Mouse (Mus musculus): ENCODE results near the gene BC035044. TPM values are rescaled to one million over a fixed set of nuclear protein-coding genes. Genes with fewer than 3 reads are reported as not detected.

The BC035044 gene
- polyA plus RNA-seq, 1 experiment from 2014 or later = 1.9 TPM

DNA sequence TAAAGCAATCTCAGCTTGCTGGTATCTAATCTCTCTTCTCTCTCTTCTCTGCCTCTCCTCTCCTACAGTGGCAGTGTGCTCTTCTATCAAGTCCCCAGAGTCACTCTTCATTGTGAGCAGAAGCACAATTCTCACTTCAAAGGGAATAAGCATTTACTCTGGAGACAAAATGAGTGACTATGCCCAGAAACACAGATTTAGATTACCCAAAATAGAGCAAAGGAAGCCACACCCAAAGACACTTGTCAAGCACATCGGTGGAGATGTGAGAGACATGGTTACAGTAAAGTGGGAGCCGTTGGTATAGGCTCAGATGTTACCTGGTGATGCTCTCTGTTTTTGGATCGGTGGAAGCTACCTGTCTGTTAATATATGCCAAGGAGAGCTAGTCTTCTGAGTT is 38.2 kb downstream of the BC035044 start:
- Histone ChIP-seq H3K27me3 (replicated peaks; ENCODE audit: control insufficient read depth, insufficient read depth, low read length) (no peaks in the 10 kb centered on the region), H3K4me2 (ENCODE audit: low read depth, low read length) (no peak overlapping the region), H3K4me3 (ENCODE audit: low read length) (no peak overlapping the region), H3K36me3 (ENCODE audit: control insufficient read depth, insufficient read depth, low read length) (no peaks in the 10 kb centered on the region), H3K9ac (ENCODE audit: low read depth, low read length) (no peak overlapping the region), H3K9me3 (ENCODE audit: control insufficient read depth, low read length) (no peaks in the 10 kb centered on the region), H3K27ac (ENCODE audit: low read length) (no peak overlapping the region), H3K4me1 (ENCODE audit: control insufficient read depth, insufficient read depth, low read length) (no peaks in the 10 kb centered on the region)
- ATAC-seq = no peak
- WGBS = 74% methylated on average over 3 of the region's 3 CpGs

DNA sequence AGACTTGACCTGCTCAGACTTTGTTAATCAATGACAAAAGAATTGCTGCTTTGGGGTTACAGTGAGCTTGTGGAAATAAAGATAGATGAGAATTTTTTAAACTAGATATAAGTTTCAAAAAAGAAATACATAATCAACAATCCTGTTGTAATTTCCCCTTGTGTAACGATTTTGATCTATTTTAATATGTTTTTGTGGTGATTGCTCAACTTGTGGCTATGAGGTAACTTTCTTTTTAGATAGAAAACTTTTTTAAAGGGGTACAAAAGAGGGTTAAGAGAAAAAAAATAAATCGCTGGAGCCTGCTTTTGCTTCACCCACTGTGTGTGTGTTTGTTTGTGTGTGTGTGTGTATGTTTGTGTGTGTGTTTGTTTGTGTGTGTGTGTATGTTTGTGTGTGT is 39.8 kb downstream of the BC035044 start:
- Histone ChIP-seq H3K9me3 (ENCODE audit: control insufficient read depth, low read length) (no peaks in the 10 kb centered on the region), H3K27ac (ENCODE audit: low read length) (no peak overlapping the region), H3K27me3 (replicated peaks; ENCODE audit: control insufficient read depth, insufficient read depth, low read length) (no peaks in the 10 kb centered on the region), H3K9ac (ENCODE audit: low read depth, low read length) (no peak overlapping the region), H3K4me2 (ENCODE audit: low read depth, low read length) (no peak overlapping the region), H3K4me3 (ENCODE audit: low read length) (no peak overlapping the region), H3K4me1 (ENCODE audit: control insufficient read depth, insufficient read depth, low read length) (no peaks in the 10 kb centered on the region), H3K36me3 (ENCODE audit: control insufficient read depth, insufficient read depth, low read length) (no peaks in the 10 kb centered on the region)
- WGBS = 85% methylated on average over 2 of the region's 2 CpGs
- ATAC-seq = no peak

DNA sequence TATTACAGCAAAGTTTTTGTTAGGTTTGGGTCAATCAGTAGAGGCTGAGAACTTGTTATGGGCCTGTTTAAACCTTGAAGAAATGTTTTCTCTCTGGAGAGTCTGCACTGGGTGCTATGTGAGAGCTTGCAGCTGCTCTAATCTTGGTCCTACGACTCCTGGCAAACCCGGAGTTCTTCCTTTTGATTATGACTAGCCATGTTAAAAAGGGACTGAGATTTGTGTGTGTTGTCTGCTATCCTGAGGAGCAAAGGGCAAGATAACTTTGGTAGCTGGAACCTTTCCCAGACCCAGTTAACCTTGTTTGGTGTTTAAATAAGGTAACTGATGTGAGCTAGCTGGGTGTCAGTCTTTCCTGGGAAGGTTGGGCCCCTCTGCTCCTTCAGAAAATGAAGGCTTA is 40.3 kb downstream of the BC035044 start:
- H3K27me3 ChIP-seq (replicated peaks; ENCODE audit: control insufficient read depth, insufficient read depth, low read length) = no peaks in the 10 kb centered on the region
- H3K27ac ChIP-seq (ENCODE audit: low read length) = no peak overlapping the region
- WGBS = 43% methylated on average over 2 of the region's 2 CpGs
- no peaks in the 10 kb centered on the region for H3K36me3 ChIP-seq (ENCODE audit: control insufficient read depth, insufficient read depth, low read length)
- ATAC-seq = no peak
- H3K4me3 ChIP-seq (ENCODE audit: low read length) = no peak overlapping the region
- no peaks in the 10 kb centered on the region for H3K9me3 ChIP-seq (ENCODE audit: control insufficient read depth, low read length)
- H3K4me2 ChIP-seq (ENCODE audit: low read depth, low read length) = no peak overlapping the region
- no peaks in the 10 kb centered on the region for H3K4me1 ChIP-seq (ENCODE audit: control insufficient read depth, insufficient read depth, low read length)
- no peak overlapping the region for H3K9ac ChIP-seq (ENCODE audit: low read depth, low read length)

DNA sequence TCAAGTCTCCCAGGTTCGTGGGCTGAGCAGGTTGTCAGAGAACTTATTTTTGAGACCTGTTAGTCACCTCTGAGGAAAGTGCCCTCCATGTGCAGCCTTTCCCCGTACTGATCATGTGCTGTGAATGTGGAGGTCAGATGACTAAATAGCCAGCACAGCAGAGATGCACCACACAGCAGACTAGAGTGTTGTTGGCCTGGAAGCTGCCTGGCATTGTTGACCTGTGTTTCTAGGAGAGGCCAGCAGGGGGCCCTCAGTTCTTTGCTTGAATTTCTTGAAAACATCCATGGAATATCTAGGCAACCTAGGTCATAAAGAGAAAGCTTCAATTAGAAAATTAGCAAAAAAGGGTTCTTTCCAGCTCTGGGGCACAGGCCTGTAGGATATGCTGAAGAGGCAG is 41.0 kb downstream of the BC035044 start:
- Histone ChIP-seq H3K9ac (ENCODE audit: low read depth, low read length) (no peak overlapping the region), H3K36me3 (ENCODE audit: control insufficient read depth, insufficient read depth, low read length) (no peaks in the 10 kb centered on the region), H3K4me1 (ENCODE audit: control insufficient read depth, insufficient read depth, low read length) (no peaks in the 10 kb centered on the region), H3K4me3 (ENCODE audit: low read length) (no peak overlapping the region), H3K27me3 (replicated peaks; ENCODE audit: control insufficient read depth, insufficient read depth, low read length) (no peaks in the 10 kb centered on the region), H3K9me3 (ENCODE audit: control insufficient read depth, low read length) (no peaks in the 10 kb centered on the region), H3K4me2 (ENCODE audit: low read depth, low read length) (no peak overlapping the region), H3K27ac (ENCODE audit: low read length) (no peak overlapping the region)
- 61% methylated on average over 2 of the region's 2 CpGs for WGBS
- ATAC-seq = no peak

DNA sequence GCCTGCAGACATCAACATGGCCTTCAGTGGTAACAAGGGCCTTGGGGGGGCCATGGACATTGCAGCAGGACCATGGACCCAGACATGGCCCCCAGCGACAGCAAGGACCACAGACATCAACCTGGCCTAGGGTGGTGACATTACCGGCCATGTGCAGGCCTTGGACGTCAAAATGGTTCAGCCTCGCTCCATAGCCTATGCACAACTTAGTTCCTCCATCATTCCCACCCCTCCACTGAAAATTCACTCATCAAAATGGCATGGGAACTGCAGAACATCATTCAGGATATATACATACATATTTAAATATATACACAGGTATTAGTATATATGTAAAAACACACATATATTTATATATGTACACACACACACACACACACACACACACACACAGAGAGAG is 43.5 kb downstream of the BC035044 start:
- WGBS = 93% methylated on average over 4 of the region's 4 CpGs

DNA sequence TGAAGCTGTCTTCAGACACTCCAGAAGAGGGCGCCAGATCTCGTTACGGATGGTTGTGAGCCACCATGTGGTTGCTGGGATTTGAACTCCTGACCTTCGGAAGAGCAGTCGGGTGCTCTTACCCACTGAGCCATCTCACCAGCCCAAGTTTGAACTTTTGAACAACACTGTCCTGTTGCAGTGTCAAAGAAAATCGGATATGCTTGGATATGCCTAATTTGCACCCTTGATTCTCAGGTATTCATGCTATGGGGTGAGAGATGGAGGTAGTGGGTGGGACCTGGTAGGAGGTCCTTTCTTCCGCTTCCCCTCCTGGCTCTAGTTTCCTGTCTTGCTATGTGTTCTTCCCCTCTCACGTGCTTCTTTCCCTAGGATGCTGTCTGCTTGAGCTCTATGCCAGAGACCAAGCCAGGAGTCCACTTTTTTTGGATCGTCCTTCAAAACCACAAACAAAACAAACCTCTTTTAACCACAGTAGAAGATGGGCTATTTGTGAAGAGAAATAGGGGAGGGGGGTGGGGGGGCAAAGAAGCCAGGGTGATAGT is 44.9 kb downstream of the BC035044 start:
- no peak for ATAC-seq
- H3K27me3 ChIP-seq (replicated peaks; ENCODE audit: control insufficient read depth, insufficient read depth, low read length) = no peaks in the 10 kb centered on the region
- no peak overlapping the region for H3K4me2 ChIP-seq (ENCODE audit: low read depth, low read length)
- H3K9me3 ChIP-seq (ENCODE audit: control insufficient read depth, low read length) = no peaks in the 10 kb centered on the region
- no peaks in the 10 kb centered on the region for H3K36me3 ChIP-seq (ENCODE audit: control insufficient read depth, insufficient read depth, low read length)
- H3K27ac ChIP-seq (ENCODE audit: low read length) = no peak overlapping the region
- peaks cover 9% of the 10 kb centered on the region for H3K4me1 ChIP-seq (ENCODE audit: control insufficient read depth, insufficient read depth, low read length)
- no peak overlapping the region for H3K4me3 ChIP-seq (ENCODE audit: low read length)
- no peak overlapping the region for H3K9ac ChIP-seq (ENCODE audit: low read depth, low read length)
- 74% methylated on average over 6 of the region's 9 CpGs for WGBS

More for the DNA sequence above, 43.5 kb downstream of the BC035044 start:
- Histone ChIP-seq H3K4me3 (ENCODE audit: low read length) (no peak overlapping the region), H3K4me2 (ENCODE audit: low read depth, low read length) (no peak overlapping the region), H3K9ac (ENCODE audit: low read depth, low read length) (no peak overlapping the region), H3K4me1 (ENCODE audit: control insufficient read depth, insufficient read depth, low read length) (peaks cover 4% of the 10 kb centered on the region), H3K27me3 (replicated peaks; ENCODE audit: control insufficient read depth, insufficient read depth, low read length) (no peaks in the 10 kb centered on the region), H3K36me3 (ENCODE audit: control insufficient read depth, insufficient read depth, low read length) (no peaks in the 10 kb centered on the region), H3K27ac (ENCODE audit: low read length) (no peak overlapping the region), H3K9me3 (ENCODE audit: control insufficient read depth, low read length) (no peaks in the 10 kb centered on the region)
- no peak for ATAC-seq

GRCm38 (mm10) chr6:128845319-128845979 is 45.5 kb downstream of the BC035044 start:
- 0 out of 2 replicates have a peak, but pooled peaks have one; percentile 3 for ATAC-seq
- WGBS = 38% methylated on average over 7 of the region's 7 CpGs

DNA sequence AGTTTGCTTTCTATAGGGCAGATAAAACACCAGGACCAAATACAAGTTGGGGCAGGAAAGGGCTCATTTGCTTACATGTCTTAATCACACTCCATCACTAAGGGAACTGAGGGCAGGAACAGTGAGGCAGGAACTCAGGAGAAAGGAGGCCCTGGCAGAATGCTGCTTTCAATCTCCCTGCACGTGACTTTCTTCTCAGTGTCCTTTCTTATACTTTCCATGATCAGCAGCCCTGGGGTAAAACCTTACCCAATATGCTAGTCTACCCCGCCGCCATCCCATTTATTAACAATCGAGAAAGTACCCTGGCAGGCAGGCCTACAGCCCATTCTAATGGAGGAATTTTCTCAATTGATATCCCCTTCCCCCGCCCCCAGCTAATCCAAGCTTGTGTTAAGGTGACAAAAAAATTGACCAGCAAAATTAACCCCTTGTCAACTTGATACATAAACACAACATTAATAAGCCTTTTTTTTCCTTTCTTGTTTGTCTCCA is 46.3 kb downstream of the BC035044 start:
- Histone ChIP-seq H3K9me3 (ENCODE audit: control insufficient read depth, low read length) (no peaks in the 10 kb centered on the region), H3K36me3 (ENCODE audit: control insufficient read depth, insufficient read depth, low read length) (no peaks in the 10 kb centered on the region), H3K27ac (ENCODE audit: low read length) (no peak overlapping the region), H3K27me3 (replicated peaks; ENCODE audit: control insufficient read depth, insufficient read depth, low read length) (no peaks in the 10 kb centered on the region), H3K4me2 (ENCODE audit: low read depth, low read length) (no peak overlapping the region), H3K4me1 (ENCODE audit: control insufficient read depth, insufficient read depth, low read length) (peaks cover 11% of the 10 kb centered on the region), H3K9ac (ENCODE audit: low read depth, low read length) (no peak overlapping the region), H3K4me3 (ENCODE audit: low read length) (no peak overlapping the region)
- WGBS = 84% methylated on average over 5 of the region's 5 CpGs
- no peak for ATAC-seq

More at GRCm38 (mm10) chr6:128845319-128845979, 45.5 kb downstream of the BC035044 start:
- Histone ChIP-seq H3K27ac (ENCODE audit: low read length) (peak overlapping the region; percentile 1; the same call in 1 of the 2 replicates), H3K4me1 (ENCODE audit: control insufficient read depth, insufficient read depth, low read length) (peaks cover 9% of the 10 kb centered on the region), H3K4me2 (ENCODE audit: low read depth, low read length) (no peak overlapping the region), H3K4me3 (ENCODE audit: low read length) (no peak overlapping the region), H3K27me3 (replicated peaks; ENCODE audit: control insufficient read depth, insufficient read depth, low read length) (no peaks in the 10 kb centered on the region), H3K9me3 (ENCODE audit: control insufficient read depth, low read length) (no peaks in the 10 kb centered on the region), H3K9ac (ENCODE audit: low read depth, low read length) (no peak overlapping the region), H3K36me3 (ENCODE audit: control insufficient read depth, insufficient read depth, low read length) (no peaks in the 10 kb centered on the region)

- no peaks in the 10 kb centered on the region for H3K27me3 ChIP-seq (replicated peaks; ENCODE audit: control insufficient read depth, insufficient read depth, low read length)
- H3K9ac ChIP-seq (ENCODE audit: low read depth, low read length) = peak overlapping the region; percentile 20; the same call in 1 of the 2 replicates
- peaks cover 11% of the 10 kb centered on the region for H3K4me1 ChIP-seq (ENCODE audit: control insufficient read depth, insufficient read depth, low read length)
- H3K4me3 ChIP-seq (ENCODE audit: low read length) = peak overlapping the region; percentile 90
- H3K4me2 ChIP-seq (ENCODE audit: low read depth, low read length) = peak overlapping the region; percentile 79; the same call in 1 of the 2 replicates
- no peaks in the 10 kb centered on the region for H3K36me3 ChIP-seq (ENCODE audit: control insufficient read depth, insufficient read depth, low read length)
- no peaks in the 10 kb centered on the region for H3K9me3 ChIP-seq (ENCODE audit: control insufficient read depth, low read length)
- no peak for ATAC-seq
- WGBS = 28% methylated on average over 8 of the region's 8 CpGs
- peak overlapping the region; percentile 96; the same call in 1 of the 2 replicates for H3K27ac ChIP-seq (ENCODE audit: low read length)
Observed at GRCm38 (mm10) chr6:128844131-128844530, 46.8 kb downstream of the BC035044 start.

Data from intestine, embryonic 16.5 days (tissue).